Mouse (Mus musculus): ENCODE results near the gene Taf3.

DNA sequence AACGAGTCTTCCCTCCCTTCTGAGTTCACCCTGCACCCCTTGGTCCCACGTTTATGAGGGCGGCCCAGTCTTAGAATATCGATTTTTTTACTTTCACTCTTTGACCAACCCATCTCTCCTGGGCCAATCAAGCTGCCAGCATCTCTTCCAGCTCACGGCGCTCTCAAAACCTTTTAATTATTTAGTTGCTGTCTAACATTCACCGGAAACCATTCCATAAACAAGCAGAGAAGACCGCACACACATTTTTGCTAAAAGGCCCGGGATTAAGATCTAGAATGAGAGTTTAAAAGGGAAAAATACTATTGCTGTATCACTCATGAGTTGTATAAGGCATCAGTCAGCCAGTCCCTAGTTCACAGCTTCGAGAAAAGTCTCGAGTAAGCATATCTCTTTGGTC is 168.1 kb downstream of the Taf3 start:
- no peak for TF ChIP-seq CTCF (IDR thresholded peaks at IDR 0.05)
- no peak for TF ChIP-seq EP300 (IDR thresholded peaks at IDR 0.05; ENCODE audit: insufficient read depth, low read depth, low read length)
- TF ChIP-seq POLR2A (IDR thresholded peaks at IDR 0.05; ENCODE audit: insufficient read depth, low read depth, low read length) = no peak
